Mouse (Mus musculus) natural killer cell, adult 2 months (primary cell): ENCODE results near the gene Pxt1.
"Not testable (repeated sequence)": the region's sequence is repeated elsewhere in the genome, so short reads cannot be mapped to it uniquely, and the experiment has no call there.

ENCODE experiments used
- DNase-seq, 2 experiments: peaks; one replicate each; pipeline ENCODE4 v3.0.0; 2022; ENCODE audit warnings: low spot score in 2 of 2

The Pxt1 gene

DNA sequence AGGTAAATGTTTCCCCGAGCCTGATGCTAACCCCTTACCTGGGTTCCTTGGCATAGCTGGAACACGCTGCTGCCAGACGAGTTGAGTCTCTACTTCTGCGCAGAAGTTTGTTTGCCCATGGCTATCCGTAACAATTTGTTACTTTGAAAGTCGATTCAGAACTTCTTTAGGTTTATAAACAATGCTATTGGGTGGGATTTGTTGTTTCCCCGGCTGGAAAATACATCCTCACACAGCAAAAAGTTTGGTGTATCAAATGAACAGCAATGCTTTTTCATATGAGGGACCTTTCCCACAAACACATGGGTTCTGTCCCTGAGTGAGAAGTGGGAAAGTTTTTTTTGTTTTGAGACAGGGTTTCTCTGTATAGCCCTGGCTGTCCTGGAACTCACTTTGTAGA, at the start of gene Pxt1:
Gene Pxt1, minus strand, starts transcription at position 101 of the 400 bp plus-strand sequence.
- DNase-seq: no peak

DNA sequence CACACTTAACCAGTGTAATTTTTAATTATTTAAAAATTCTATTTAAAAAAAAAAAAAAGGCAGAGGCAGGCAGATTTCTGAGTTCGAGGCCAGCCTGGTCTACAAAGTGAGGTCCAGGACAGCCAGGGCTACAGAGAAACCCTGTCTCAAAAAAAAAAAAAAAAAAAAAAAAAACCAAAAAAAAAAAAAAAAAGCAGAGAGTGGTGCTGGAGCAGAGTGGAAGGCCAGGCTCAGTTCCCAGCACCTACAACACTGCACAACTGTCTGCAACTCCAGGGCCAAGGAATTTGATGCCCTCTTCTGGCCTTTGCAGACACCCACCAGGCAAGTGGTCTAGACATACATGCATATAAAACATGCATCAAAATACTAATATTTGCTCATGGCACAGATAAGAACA, 49.4 kb upstream of the Pxt1 start:
- DNase-seq: not testable (repeated sequence)

DNA sequence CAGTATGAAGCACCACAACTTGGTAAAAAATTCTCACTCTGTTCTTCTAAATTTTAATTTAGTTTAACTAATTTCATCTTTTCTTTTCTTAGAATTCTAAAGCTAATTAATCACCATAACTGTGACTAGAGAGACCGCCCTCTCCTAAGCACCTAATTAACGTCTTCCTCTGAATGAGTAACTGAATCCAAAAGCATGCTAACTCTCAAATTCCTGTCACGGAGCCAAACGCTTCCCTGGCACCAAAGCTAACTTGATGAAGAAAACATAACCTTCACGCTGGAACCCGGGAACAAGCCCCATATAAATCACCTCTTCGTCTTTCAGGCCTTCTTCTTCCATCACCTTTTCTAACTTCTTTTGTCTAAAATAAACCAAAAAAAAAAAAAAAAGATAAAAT, 48.5 kb upstream of the Pxt1 start:
- DNase-seq: no peak

DNA sequence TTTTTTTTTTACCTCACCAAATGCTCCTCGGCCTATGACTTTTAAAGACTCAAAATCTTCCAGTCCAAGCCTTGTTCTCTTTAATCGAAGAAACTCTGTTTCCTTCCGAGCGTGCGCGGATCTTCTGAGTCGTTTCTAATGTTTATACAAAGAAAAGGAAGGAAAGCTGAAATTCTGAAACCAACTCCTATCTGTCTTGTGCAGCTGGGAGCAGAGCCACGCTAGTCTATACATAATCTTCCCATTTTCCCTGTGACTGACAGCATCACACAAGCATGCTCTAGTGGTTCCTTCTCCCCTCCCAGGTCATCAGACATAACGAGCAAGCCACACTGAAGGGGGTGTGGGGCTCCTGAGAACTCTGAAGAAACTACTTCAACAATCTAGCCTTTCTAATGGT, 47.6 kb upstream of the Pxt1 start:
- no peak for DNase-seq

DNA sequence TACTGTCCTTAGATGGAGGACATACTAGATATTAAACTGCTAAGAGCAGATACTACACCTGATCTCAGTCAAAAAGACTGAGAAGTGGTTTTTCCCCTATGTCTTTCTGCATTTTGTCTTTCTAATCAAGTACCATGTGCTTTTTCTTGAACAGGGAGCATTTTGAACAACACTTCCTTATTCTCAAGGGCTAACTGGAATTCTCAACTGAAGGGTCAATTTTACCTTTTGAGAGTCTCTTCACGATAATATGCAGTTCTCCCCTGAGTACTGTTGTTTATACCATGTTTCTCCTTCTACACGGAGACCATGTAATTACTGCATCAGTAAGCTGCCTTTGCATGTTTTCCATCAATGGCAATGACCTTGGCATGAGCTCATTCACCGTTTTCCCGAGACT, 46.4 kb upstream of the Pxt1 start:
- no peak for DNase-seq

DNA sequence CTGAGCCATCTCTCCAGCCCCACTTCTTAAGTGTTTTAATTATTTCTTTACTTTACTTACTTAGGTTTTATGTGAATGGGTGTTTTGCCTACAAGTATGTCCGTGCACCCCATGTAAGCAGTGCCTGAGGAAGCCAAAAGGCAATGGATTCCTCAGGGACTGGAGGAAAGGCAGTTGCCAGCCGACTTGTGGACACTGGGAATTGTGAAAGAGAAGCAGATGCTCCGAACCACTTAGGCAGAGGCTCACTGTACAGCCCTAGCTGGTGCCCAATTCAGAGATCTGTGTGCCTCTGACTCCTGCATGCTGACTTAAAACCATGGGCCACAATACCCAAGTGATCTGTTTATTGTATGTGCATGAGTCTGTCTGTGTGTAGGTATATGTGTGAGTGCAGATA, 45.4 kb upstream of the Pxt1 start:
- no peak for DNase-seq

DNA sequence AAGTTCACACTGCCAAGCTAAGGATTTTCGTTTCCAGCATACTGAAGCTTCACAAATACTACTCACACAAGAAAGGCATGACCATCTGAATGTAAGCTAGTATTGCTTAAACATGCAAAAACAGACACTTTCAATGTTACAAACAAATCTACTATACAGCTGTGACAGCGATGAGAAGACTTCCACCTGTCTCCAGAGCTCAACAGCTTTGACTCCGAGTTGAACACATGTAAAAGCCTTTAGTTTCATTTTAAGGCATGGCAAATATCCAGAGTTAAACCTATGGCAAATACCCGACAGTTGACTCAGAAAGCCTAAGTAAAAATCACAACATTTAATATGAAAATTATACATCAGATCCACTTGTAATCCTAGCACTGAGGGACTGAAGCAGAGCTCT, 44.7 kb upstream of the Pxt1 start:
- DNase-seq: no peak

DNA sequence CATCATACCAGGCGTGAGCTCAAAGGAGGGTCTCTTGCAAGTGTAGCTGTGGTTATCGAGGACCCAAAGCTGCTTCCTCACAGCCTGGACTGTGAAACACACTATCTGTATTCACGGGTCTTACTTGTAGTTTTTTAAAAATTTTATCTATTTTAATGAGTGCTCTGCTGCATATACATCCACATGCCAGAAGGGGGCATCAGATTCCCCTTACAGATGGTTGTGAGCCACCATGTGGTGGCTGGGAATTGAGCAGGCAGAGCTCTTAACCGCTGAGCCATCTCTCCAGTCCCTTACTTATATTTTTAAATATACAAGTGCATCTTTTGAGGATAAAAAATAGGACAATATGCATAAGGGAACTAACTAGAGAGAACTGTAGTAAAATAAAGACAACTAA, 44.1 kb upstream of the Pxt1 start:
- DNase-seq: peak; percentile 52 to 65

DNA sequence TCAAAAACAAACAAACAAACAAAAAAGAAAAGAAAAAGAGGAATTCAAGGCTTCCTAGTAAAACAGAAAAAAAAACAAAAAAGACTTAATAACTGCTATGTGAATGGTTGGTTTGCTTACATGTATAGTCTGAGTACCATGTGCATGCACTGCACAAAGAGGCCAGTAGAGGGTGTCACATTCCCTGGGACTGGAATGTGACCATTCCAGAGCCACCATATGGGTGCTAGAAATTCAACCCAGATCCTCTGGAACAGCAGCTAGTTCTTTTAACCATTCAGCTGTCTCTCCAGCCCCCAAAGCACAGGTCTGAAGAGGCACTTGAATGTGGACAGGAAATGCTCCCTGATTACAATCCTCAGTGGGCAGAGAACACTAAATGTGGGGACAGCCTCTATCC, 43.2 kb upstream of the Pxt1 start:
- no peak for DNase-seq

DNA sequence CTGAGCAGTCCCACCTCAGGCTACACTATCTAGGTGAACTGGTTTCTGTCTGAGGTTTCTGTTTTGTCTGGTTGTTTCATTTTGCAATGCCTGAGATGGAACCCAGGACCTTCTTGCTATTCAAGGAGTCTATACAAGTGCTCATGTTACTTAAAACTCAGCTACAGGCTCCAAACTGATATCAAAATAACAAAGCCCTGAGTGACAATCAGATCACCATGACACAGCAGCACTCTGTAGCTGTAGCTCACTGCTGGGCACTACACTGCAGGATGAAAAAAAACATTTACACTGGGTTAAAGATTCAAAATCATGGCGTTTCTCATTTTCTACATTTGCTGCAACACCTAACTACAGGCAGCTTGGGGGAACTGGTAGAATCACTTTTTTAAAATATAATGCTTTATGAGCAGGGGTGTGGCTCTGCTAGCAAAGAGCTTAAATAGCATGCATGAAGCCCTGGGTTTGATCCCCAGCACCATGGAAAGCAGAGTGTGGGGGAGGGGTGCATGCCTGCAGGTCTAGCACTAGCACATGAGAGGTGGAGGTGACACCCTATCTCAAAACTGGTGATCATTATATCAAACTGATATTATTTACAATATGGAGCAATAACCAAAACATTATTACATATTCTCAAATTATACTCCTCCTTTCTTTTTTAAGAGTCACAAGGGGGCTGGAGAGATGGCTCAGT, 41.2 kb upstream of the Pxt1 start:
- no peak for DNase-seq

DNA sequence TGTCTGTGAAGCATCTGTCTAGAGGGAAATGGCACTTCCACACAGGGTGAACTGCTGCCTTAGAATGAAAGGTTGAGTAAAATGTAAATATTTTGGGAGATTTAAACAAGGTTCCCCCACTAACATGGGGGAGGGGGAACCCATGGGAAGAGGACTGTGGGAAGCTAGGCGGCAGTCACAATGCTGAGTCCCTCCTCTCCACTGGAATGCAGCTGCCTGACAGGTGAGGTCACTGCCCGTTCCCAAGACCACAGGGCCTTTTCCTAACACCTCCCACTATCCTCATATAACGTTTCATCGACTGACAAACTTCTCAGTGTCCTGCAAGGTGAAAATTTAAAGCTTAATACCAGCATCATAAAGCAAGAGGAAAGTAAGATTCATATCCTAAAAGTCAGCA, 39.0 kb upstream of the Pxt1 start:
- DNase-seq: no peak

DNA sequence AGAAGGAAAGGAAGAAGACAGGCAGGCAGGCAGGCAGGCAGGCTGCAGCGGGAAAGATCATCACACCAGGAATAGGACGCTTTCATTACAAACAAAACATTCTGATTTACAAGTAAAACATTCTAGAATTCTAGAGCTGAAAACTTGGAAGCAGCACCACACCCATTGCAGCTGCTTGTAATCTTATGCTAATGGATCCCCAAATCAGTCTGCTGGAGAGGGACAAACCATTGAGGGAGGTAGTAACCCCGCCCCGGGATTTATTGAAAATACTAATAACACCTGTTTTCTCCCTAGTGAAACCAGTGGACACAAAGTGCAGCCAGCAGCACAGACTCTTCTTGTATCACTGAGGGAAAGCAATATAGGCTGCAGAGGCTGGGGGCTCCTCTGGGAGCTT, 37.4 kb upstream of the Pxt1 start:
- DNase-seq: no peak

DNA sequence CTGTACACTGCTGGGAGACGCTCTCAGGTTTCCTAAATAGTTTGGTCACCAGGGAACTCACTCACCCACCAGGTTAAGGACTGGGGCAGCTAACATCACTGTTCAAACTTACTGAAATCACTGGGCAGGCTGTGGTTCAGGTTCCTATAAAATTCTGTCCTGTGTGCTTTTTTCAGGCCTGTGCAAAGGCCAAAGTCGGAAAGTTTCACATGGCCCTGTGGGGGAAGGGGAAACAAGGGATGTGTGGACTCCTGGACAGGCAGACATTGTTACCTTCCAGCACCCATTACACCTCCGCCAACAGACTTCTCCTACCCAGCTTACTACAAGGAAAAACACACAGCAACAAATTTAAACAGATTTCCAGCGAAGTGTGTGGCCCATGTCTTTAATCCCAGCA, 35.5 kb upstream of the Pxt1 start:
- DNase-seq: no peak

DNA sequence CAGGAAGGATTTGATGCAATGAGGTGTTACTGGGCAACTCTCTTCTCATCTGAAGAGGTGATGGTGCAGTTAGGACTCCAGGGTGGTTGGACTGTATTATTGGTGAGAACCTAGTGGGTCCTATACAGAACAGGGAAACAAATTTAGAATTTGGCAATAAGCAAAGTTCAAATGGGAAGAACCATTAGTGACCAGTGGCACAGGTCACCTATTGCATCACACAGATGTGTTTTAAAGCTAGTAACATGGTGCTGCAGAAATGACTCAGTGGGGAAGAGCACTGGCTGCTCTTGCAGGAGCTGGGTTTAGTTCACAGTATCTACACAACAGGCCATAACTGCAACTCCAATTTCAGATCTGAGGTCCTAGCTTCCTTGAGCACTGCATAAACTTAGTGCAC, 26.5 kb upstream of the Pxt1 start:
- DNase-seq: no peak

DNA sequence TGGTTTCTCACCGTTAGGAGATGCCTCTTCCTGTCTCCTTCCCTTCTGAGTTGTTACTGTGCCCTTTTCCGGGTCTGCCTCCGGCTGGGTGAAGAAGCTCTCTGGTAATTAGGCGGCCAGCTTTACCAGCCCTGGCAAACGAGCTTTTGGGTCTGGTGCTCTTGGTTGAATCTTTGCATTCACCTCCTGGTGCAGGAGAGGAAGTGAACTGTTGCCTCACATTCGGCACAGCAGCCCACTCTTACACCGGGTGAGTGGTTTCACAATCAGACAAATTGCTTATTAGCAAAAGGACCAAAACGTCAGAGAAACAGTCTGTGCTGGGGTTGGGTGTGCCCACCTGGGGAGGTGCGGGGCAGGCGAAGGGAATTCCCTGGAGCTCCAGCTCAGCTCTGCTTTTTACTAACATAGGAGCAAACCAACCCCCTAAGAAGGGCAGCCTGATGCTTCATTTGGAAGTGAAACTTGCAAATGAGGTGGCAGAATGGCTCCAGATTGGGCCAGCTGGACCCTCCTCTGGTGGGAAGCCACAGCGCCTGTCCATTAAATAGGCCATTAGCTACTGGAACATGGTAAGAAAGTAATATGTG, 23.5 kb upstream of the Pxt1 start:
- peak; percentile 40 to 47 for DNase-seq

DNA sequence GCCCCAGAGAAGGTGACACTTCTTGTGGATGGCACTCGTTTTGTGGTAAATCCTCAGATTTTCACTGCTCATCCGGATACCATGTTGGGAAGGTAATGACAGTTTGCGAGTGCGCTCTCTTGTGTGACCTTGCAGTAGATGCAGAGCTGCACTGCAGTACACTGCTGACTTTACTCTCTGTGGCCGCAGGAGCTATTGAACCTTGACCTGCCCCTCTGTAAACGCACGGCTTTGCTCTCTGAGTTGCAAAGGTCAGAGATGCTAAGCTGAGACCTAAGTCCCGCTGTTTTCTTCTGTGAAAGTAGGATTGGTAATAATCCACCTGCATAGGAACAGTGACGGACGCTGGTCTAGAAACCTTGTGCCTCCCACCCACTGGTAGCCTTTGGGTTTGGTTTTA, 18.0 kb upstream of the Pxt1 start:
- DNase-seq: no peak

DNA sequence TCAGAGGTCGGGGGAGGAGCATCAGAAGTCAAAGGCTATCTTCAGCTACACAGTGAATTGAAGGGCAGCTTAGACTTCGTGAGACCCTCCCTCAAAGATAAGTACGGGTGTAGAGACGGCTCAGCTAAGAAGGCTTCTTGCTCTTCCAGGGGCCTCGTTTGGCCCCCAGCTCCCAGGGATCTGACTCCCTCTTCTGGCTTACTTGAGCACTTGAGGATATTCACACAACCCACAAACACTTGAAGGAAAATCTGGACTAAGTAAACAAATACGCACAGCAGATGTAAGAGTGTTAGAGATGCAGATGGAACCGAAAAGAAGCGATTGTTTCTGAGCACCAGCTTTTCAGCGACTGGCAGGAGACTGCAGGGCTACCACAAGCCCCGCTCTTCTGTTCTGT, 17.0 kb upstream of the Pxt1 start:
- DNase-seq: no peak

DNA sequence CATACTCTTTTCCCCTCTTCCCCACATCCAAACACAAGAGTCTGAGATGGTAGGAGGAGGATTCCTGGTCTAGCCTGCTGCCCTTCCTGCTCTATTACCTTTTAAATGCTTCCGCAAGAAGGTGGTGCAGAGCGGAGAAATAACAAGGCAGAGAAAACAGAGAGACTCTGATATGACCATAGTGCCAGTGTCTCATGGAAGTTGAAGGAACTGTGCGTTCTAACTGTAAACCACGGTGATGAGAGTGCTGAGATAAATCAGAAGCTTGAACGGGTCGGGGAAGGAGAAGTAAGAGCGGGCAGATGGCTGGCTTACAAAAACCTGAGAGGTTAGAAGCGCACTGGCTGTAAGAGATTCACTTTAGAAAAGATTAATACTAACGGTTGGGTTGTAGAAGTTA, 10.8 kb upstream of the Pxt1 start:
- DNase-seq: no peak

DNA sequence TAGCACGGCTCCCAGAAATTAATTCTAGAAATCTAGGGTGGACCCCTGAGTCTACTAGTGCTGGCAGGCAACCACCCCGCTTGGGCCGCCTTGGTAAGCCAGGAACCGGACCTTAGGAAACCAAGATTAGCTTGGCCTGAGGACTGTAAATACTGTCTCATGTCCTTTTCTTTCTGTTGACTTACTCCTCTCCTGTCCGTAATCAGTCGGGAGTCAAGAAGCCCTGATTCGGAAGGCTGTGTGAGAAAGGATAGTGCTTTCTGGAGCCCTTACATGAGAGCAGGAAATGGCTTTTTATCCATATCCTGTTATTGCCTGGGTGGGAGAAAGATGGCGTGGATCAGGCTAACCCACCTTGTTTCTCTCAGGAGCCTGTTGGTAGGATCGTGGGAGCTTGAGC, 9.6 kb upstream of the Pxt1 start:
- DNase-seq: no peak

DNA sequence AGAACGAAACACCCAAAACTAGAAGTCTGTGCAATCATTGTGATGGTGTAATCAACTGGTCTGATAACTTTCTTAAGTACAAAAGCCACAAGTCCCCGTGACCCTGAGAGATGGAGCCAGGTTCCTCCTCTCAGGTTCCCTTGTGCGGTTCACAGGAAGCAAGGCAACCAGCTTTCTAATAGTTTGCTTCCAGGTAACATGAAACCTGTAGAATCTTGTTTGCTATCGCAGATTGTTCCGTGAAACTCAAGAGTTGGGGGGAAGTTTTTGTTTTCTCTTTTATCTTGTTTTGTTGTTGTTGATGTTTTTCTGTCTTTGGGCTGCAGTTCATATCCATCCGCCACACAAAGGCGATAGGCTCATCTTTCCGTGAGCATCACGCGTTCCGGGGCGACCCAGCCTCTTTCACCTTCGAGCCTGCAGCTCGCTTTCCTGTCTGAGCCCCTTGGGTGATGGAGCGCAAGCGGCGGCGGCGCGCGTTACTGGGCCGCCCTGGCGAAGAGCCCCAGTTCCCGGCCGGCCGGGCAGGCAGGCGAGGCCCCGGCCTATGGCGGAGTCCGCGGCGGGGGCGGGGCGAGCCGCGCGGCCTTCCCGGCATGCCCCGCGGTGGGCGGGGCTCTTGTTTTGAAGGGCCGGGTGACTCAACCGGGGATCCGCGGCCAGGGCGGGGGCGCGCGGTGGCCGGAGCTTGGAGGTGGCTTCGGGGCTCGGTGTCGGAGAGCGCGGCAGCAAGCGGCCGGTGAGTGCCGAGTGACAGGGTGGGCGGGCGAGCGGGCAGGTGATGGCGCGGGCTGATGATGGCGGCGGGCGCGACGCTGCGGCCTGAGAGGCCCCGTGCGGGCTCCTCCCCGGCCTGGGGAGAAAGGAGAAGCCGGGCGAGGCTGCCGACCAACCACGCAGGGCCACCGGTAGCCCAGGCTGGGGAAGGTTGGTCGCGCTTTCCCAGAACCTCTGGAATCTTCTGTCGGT, 8.5 kb upstream of the Pxt1 start, which contains the start of gene Kctd20:
Gene Kctd20, plus strand, starts transcription at position 120 of the 969 bp plus-strand sequence.
- DNase-seq: peak; percentile 89 to 92

DNA sequence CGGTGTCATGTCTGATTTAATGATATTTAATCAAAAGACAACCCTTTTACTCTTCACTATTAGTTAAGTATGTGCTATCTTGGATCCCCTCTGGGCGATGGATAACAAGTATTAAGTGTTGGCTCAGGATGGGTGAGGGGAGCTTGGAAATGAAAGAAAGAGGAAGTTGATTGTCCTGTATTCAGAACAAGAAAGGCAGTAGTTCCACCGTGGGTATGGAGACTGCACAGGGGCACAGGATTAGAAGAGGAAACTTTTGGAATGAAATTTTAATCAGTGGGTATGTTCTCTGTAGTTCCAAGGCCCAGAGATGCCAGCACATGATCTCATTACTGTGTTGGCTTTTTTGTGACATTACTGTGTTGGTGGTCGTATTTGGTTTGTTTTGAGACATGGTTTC, 7.1 kb upstream of the Pxt1 start:
- no peak for DNase-seq

DNA sequence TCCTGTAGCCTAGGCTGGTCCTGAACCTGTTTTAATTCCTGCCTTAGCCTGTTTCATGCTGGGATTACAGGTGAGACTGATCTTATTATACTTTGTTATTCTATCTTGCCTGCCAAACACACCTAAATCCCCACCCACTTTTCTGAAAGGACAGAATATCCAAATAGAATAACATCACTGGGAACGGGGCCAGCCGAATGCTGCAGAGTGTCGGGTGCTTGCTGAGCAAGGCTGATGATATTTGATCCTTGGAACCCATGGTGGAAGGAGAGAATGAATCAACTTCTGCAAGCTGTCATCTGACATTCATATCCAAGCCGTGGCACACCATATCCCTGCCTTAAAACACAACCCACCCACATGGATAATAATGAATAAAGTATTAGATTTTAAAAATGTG, 5.0 kb upstream of the Pxt1 start:
- no peak for DNase-seq
